Mouse (Mus musculus) limb, embryonic 13.5 days (tissue): ENCODE results near the gene Kansl1. TPM values are rescaled to one million over a fixed set of nuclear protein-coding genes. Genes with fewer than 3 reads are reported as not detected.

ENCODE experiments used
- ATAC-seq: fragments of 200-750 bp; cut with Nextera tagmentation; 2 replicates; pipeline ENCODE4 v1.8.0; 2017; ENCODE audit warnings: low read depth, moderate number of reproducible peaks, moderate TSS enrichment; ENCODE audit not compliant: low FRiP score
- H3K27ac ChIP-seq: fragments of 300-500 bp; sonication (generic); 2 replicates; pipeline ENCODE4 v1.5.1; 2015; ENCODE audit warnings: inconsistent platforms, mild to moderate bottlenecking, moderate library complexity
- H3K27me3 ChIP-seq: fragments of 300-500 bp; sonication (generic); 2 replicates; pipeline ENCODE4 v1.6.1; 2015; ENCODE audit warnings: mild to moderate bottlenecking, inconsistent platforms
- H3K36me3 ChIP-seq: fragments of 300-500 bp; sonication (generic); 2 replicates; pipeline ENCODE4 v1.6.1; 2015; ENCODE audit warnings: inconsistent platforms, mild to moderate bottlenecking, moderate library complexity
- H3K4me1 ChIP-seq: fragments of 300-500 bp; sonication (generic); 2 replicates; pipeline ENCODE4 v1.6.1; 2015; ENCODE audit warnings: inconsistent platforms
- H3K4me2 ChIP-seq: fragments of 300-500 bp; sonication (generic); replicated peaks from 2 replicates; pipeline ENCODE4 v1.6.1; 2015; ENCODE audit warnings: inconsistent platforms, mild to moderate bottlenecking, moderate library complexity
- H3K4me3 ChIP-seq: fragments of 300-500 bp; sonication (generic); 2 replicates; pipeline ENCODE4 v1.5.1; 2015; ENCODE audit warnings: moderate library complexity, mild to moderate bottlenecking, inconsistent platforms
- H3K9ac ChIP-seq: fragments of 300-500 bp; sonication (generic); 2 replicates; pipeline ENCODE4 v1.6.1; 2015; ENCODE audit warnings: mild to moderate bottlenecking, inconsistent platforms
- H3K9me3 ChIP-seq: fragments of 300-500 bp; sonication (generic); 2 replicates; pipeline ENCODE4 v1.6.1; 2016; ENCODE audit warnings: inconsistent platforms
- WGBS: fragments of 180-500 bp; shearing (Covaris S2); methylation state at CpG from one replicate; pipeline ENCODE4 v1.1.7; 2015; 5-methylcytosine and 5-hydroxymethylcytosine counted together
- polyA plus RNA-seq: library from polyadenylated mRNA; unstranded; fragments of >200 nt; fragmentation: Nextera tagmentation; extraction: Ambion mirVana; gene quantifications from 2 replicates; pipeline ENCODE4 v1.2.1, GENCODE M21; 2015

Kansl1 gene
- polyA plus RNA-seq, 1 experiment from 2014 or later: 30.1 TPM

DNA sequence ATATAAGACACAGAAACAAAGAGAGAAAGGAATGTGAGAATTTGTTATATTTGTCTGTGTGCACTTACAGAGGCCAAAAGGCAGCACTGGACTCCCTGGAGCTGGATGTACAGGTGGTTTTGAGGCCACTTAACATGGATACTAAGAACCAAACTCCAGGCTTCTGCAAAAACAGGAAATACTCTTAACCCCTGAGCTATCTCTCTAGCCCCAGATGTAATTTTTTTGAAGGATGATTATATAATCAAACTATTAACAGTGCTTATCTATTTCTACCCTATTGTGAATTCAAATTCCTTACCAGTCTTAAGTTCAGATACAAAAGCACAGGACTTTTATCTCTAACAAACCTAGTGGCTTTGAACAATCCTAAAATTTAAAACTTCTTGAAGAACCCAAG lies 32.9 kb downstream of the Kansl1 start:
- H3K4me3 ChIP-seq: no peak overlapping the region
- H3K9ac ChIP-seq: no peak overlapping the region
- ATAC-seq: no peak
- peaks cover 18% of the 10 kb centered on the region for H3K4me1 ChIP-seq
- no peaks in the 10 kb centered on the region for H3K27me3 ChIP-seq
- no peak overlapping the region for H3K27ac ChIP-seq
- H3K36me3 ChIP-seq: no peaks in the 10 kb centered on the region
- no peak overlapping the region for H3K4me2 ChIP-seq
- no peaks in the 10 kb centered on the region for H3K9me3 ChIP-seq

DNA sequence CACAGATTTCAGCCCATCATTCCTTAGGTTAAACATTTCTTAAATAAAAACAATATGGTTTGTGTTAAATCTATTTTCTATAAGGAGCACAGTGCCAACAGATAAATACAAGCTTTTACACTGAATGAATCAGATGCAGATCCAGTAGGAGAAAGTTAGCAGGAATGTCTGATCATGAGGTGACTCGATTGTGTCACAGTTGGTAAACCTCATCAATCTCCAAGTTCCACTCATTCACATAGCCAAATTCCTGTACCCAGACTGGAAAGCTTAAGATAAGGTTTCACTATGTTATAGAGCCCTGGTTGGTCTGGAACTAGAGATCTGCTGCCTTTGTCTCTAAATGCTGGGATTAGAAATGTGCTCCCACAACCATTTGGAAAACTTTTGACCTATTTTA lies 33.5 kb downstream of the Kansl1 start:
- 79% methylated on average over 1 of the region's 1 CpGs for WGBS
- Histone ChIP-seq H3K4me3 (no peak overlapping the region), H3K27ac (no peak overlapping the region), H3K4me2 (no peak overlapping the region), H3K9me3 (no peaks in the 10 kb centered on the region), H3K4me1 (peaks cover 18% of the 10 kb centered on the region), H3K9ac (no peak overlapping the region), H3K36me3 (no peaks in the 10 kb centered on the region), H3K27me3 (no peaks in the 10 kb centered on the region)
- no peak for ATAC-seq

DNA sequence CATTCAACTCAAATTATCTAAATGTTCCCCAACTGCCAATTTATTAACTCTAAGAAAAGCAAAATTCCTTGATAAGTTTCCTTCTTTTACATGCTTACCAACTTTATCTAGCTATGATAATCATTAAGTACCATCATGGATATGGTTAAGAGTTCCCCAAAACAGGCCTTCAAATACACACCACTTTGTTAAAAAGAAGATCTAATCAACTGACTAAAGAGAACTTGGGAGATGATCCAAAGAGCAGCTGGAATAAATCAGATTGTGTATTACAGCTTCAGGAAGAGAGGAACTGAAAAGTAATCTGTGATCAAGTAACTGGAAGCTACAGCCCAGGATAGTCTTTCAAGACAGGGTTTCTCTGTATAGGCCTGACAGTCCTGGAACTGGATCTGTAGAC lies 36.4 kb downstream of the Kansl1 start:
- H3K9me3 ChIP-seq: no peaks in the 10 kb centered on the region
- H3K27ac ChIP-seq: no peak overlapping the region; the same call in 1 of the 2 replicates
- H3K9ac ChIP-seq: no peak overlapping the region
- no peak for ATAC-seq
- H3K36me3 ChIP-seq: peaks cover 9% of the 10 kb centered on the region; the same call in 1 of the 2 replicates
- no peak overlapping the region for H3K4me3 ChIP-seq
- H3K4me2 ChIP-seq: no peak overlapping the region
- no peaks in the 10 kb centered on the region for H3K27me3 ChIP-seq
- H3K4me1 ChIP-seq: peaks cover 3% of the 10 kb centered on the region

DNA sequence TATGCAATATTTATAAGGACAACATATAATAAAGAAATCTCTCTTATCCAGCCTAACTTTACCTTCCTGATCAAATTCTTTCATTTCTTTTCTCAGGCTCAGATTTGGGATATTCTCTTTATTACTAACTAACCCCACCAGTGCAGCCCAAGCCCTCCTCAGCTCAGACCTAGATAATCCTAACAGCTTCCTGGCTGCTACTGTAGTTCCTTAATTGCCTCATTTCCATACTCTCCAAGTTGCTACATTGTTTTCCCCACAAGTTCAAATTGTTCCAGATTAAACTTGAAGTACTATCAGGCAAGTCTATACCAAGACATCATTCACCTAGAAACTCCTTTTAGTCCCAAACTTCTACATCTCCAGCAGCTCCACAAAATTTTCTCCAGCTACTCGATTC lies 36.9 kb downstream of the Kansl1 start:
- Histone ChIP-seq H3K27me3 (no peaks in the 10 kb centered on the region), H3K9me3 (no peaks in the 10 kb centered on the region), H3K4me1 (no peaks in the 10 kb centered on the region), H3K4me2 (no peak overlapping the region), H3K27ac (no peak overlapping the region), H3K9ac (no peak overlapping the region), H3K4me3 (no peak overlapping the region), H3K36me3 (peaks cover 10% of the 10 kb centered on the region)
- WGBS: 86% methylated on average over 1 of the region's 1 CpGs
- ATAC-seq: no peak

DNA sequence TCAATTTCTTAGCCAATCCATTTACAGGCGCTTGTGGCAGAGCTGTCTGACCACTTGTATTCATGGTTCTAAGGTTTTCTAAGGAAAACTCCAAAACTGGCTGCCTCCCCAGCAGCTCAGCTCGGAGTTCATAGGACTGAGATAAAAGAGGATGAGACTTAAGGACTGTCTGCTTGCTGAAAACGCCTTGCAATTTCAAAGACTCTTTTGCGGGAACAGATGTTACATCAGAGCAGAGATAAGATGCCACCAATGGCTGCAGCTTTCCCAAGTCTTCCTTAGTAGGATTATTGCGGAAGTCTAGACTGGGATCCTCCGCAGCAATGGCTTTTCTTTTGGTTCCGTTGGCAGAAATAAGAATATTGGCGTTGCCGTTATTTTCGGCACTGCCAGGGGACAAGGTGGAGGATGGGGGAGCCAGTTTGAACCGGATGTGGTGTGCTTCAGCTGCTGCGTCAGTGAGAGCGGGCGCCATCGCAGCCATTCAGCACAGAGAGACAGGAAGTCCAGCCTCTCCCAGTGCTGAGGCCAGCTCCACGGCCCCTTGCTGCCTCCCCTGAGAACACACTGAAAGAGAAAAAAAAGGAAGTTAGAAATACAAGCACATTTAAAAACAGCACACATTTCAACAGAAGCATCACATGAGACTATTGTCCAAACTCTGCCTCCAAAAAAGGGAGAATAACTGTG lies 43.8 kb downstream of the Kansl1 start:
- H3K9ac ChIP-seq: no peak overlapping the region
- no peak overlapping the region for H3K4me3 ChIP-seq
- no peak overlapping the region for H3K27ac ChIP-seq
- H3K27me3 ChIP-seq: no peaks in the 10 kb centered on the region
- H3K4me2 ChIP-seq: no peak overlapping the region
- H3K4me1 ChIP-seq: no peaks in the 10 kb centered on the region
- ATAC-seq: no peak
- H3K36me3 ChIP-seq: peaks cover 29% of the 10 kb centered on the region
- H3K9me3 ChIP-seq: no peaks in the 10 kb centered on the region
- WGBS: 90% methylated on average over 16 of the region's 16 CpGs

DNA sequence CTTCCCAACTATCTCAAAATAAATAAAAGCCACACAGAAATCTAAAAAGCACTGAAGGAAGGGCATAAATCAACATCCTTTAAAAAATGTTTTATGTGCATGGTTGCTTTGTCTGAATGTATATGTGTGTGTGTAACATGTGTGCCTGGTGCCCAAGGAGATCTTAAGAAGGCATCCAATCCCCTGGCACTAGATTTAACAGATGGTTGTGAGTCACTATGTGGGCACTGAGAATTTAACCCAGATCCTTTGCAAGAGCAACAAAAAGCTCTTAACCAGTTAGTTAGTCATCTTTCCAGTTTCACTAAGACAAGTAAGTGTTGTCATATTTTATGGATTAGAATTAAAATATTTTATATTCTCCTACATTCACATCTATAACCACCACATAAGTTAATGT lies 56.4 kb downstream of the Kansl1 start:
- H3K36me3 ChIP-seq: peaks cover 32% of the 10 kb centered on the region
- H3K4me3 ChIP-seq: no peak overlapping the region
- H3K9me3 ChIP-seq: no peaks in the 10 kb centered on the region
- H3K9ac ChIP-seq: no peak overlapping the region
- no peaks in the 10 kb centered on the region for H3K4me1 ChIP-seq
- no peak overlapping the region for H3K4me2 ChIP-seq
- no peaks in the 10 kb centered on the region for H3K27me3 ChIP-seq
- no peak overlapping the region for H3K27ac ChIP-seq
- no peak for ATAC-seq

DNA sequence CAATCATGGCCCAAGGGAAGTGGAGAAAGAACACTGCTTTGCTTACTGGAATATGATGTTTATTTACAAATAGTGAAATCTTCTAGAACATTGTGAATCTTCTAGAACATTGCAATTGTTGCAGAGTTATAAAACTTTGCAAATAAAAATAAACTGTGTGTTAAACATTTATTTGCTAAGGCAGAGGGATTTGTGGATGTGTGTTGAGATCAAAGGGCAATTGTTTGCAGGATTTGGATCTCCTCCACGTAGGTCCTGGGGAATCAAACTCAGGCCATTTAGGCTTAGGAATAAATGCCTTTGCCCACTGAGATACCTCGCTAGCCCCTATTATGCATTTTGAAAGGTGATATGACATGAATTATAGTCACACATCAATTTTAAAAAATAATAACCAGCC lies 61.3 kb downstream of the Kansl1 start:
- peaks cover 23% of the 10 kb centered on the region for H3K36me3 ChIP-seq
- no peak for ATAC-seq

DNA sequence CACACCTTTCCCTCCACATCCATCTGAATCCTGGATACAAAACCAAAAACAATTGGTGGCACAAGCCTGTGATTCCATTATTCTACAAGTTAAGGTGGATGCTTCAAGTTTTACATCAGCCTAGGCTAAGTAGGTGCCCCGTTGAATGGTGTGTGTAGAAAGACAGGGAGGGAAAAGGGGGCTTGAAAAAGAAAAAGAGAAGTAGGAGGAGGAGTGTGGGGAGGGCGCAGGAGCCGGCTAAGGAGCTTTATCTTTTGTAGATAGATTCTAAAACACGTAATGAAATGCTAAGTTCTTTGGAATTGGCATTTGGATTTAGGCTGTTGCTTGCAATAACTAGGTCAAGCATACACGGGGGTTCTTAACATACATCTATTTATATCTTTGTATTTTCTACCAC lies 67.7 kb downstream of the Kansl1 start:
- Histone ChIP-seq H3K27me3 (no peaks in the 10 kb centered on the region), H3K36me3 (peaks cover 11% of the 10 kb centered on the region), H3K4me3 (no peak overlapping the region), H3K27ac (no peak overlapping the region), H3K9me3 (no peaks in the 10 kb centered on the region), H3K4me2 (no peak overlapping the region), H3K9ac (no peak overlapping the region), H3K4me1 (peaks cover 9% of the 10 kb centered on the region)
- no peak for ATAC-seq
- 81% methylated on average over 5 of the region's 5 CpGs for WGBS

More for the DNA sequence above, 61.3 kb downstream of the Kansl1 start:
- Histone ChIP-seq H3K9me3 (no peaks in the 10 kb centered on the region), H3K27me3 (no peaks in the 10 kb centered on the region), H3K27ac (no peak overlapping the region), H3K4me3 (no peak overlapping the region), H3K4me1 (no peaks in the 10 kb centered on the region), H3K4me2 (no peak overlapping the region), H3K9ac (no peak overlapping the region)
- 69% methylated on average over 2 of the region's 2 CpGs for WGBS

DNA sequence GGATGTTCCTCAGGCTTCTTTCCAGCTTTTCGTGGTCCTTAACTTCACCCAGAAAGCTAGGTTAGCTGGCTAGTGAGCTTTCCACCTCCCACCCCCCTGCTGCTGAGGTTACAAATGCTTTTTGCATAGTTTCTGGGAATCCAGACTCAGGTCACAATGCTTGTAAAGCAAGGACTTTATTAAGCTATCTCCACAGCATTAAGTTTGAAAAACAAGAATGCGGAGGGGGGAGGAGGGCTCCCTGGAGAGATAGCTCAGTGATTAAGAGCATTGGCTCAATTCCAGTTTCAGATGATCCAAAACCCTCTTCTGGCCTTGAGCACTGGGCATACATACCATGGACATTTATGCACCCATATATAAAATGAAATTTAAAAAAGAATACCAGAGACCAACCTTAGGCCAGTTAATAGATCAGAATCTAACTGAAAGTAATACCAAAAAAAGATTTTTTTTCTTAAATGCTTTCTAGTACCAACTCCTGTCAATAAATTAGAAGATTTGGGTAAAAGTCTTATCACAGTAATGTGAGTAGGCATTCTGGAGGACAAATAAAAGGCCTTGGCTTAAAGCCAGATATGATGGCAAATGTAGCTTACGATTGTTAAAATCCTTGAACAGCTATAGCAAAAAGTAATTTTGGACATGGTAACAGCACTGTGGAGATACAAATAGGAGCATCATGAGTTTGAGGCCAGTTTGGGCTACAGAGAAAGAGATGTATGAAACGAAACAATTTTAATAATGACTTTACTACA lies 69.0 kb downstream of the Kansl1 start:
- ATAC-seq: no peak
- 71% methylated on average over 4 of the region's 4 CpGs for WGBS
- no peak overlapping the region for H3K4me3 ChIP-seq

DNA sequence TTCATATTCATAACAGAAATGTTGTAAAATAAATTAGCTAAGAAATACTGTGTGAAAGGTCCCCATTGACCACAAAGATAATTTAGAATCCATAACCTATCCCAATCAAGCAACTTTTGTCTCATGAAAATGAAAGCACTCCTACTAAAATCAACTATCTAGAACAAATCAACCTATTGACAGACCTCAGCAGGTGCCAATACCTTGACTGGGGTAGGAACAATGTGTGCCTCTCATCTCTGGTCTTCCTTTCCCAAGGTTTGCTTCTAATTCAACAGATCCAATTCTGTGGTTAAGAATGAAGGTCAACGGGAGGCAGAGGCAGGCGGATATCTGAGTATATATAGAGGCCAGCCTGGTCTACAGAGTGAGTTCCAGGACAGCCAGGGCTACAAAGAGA lies 73.0 kb downstream of the Kansl1 start:
- no peak overlapping the region for H3K4me2 ChIP-seq
- peaks cover 2% of the 10 kb centered on the region for H3K36me3 ChIP-seq
- H3K27ac ChIP-seq: no peak overlapping the region
- ATAC-seq: no peak
- 93% methylated on average over 2 of the region's 2 CpGs for WGBS
- peaks cover 5% of the 10 kb centered on the region for H3K4me1 ChIP-seq
- no peaks in the 10 kb centered on the region for H3K9me3 ChIP-seq
- H3K9ac ChIP-seq: no peak overlapping the region
- H3K27me3 ChIP-seq: no peaks in the 10 kb centered on the region
- H3K4me3 ChIP-seq: no peak overlapping the region

More for the DNA sequence above, 69.0 kb downstream of the Kansl1 start:
- H3K27me3 ChIP-seq: no peaks in the 10 kb centered on the region
- H3K27ac ChIP-seq: 0 out of 2 replicates have a peak overlapping the region, but pooled peaks have one; percentile 22
- no peak overlapping the region for H3K9ac ChIP-seq
- peaks cover 11% of the 10 kb centered on the region for H3K36me3 ChIP-seq
- H3K9me3 ChIP-seq: no peaks in the 10 kb centered on the region
- peaks cover 9% of the 10 kb centered on the region for H3K4me1 ChIP-seq
- H3K4me2 ChIP-seq: no peak overlapping the region

DNA sequence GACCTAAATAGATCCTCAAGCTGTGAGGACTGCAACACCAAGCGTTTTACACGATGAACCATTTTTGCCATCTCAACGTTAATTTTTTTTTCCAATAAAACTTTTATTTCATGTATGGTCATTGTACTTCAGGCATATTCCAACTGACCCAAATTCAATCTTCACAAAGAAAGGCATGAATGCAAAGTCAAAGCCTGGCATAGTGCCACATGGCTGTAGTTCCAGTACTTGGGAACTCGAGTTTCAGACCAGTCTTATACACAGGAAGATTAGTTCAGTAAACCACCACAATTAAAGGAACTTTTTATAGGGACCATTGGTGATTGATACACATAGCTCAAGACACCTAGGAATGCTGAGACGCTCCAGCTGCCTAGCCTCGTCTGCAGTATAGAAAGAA lies 75.5 kb downstream of the Kansl1 start:
- H3K4me2 ChIP-seq: no peak overlapping the region
- H3K9ac ChIP-seq: no peak overlapping the region
- peaks cover 2% of the 10 kb centered on the region; the same call in 1 of the 2 replicates for H3K36me3 ChIP-seq
- no peaks in the 10 kb centered on the region for H3K9me3 ChIP-seq
- H3K27me3 ChIP-seq: no peaks in the 10 kb centered on the region
- no peak overlapping the region for H3K4me3 ChIP-seq
- H3K4me1 ChIP-seq: no peaks in the 10 kb centered on the region
- no peak overlapping the region for H3K27ac ChIP-seq
- ATAC-seq: no peak
- 82% methylated on average over 6 of the region's 6 CpGs for WGBS

DNA sequence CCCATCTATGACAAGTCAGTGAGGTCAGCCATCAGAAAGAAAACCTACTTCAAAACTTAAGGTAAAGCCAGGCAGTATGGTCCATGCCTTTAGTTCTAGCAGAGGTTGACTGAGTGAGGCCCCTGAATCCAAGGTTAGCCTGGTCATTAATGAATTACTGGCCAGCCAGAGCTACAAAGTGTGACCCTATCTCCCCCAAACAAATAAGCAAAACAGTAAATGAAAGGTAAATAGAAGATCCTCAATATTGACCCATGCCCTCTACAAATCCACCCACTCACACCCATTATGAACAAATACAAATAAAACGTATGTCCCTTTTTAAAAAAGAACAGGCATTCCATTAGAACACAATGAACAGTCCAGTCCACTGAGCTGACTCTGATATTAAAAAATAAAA lies 76.5 kb downstream of the Kansl1 start:
- H3K4me1 ChIP-seq: no peaks in the 10 kb centered on the region
- H3K4me3 ChIP-seq: no peak overlapping the region
- H3K27me3 ChIP-seq: no peaks in the 10 kb centered on the region
- no peak overlapping the region for H3K4me2 ChIP-seq
- H3K9me3 ChIP-seq: no peaks in the 10 kb centered on the region
- H3K9ac ChIP-seq: no peak overlapping the region
- WGBS: 90% methylated on average over 1 of the region's 1 CpGs
- ATAC-seq: no peak
- H3K27ac ChIP-seq: no peak overlapping the region
- peaks cover 2% of the 10 kb centered on the region; the same call in 1 of the 2 replicates for H3K36me3 ChIP-seq

DNA sequence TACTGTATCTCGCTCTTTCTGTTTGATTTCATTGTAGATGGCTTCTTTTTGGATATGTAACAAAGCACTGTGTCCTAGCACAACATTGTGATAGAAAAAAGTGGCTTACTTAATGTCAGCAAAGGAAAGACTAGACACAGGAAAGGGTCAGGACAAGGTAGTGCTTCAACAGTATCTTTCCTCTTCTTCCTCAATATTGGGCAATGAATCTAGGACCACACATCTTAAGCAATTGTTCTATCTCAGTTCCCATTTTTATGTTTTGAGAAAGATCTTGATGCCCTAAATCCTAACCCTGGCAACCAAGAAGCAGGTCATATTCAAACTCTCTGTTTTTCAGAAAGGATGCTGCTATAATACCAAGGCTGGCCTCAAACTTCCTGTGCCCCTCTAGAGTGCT lies 81.4 kb downstream of the Kansl1 start:
- no peaks in the 10 kb centered on the region for H3K27me3 ChIP-seq
- H3K4me3 ChIP-seq: no peak overlapping the region
- H3K4me1 ChIP-seq: no peaks in the 10 kb centered on the region
- H3K36me3 ChIP-seq: no peaks in the 10 kb centered on the region
- no peak for ATAC-seq
- no peaks in the 10 kb centered on the region for H3K9me3 ChIP-seq
- 95% methylated on average over 1 of the region's 1 CpGs for WGBS
- no peak overlapping the region for H3K9ac ChIP-seq
- no peak overlapping the region for H3K27ac ChIP-seq
- no peak overlapping the region for H3K4me2 ChIP-seq
